Mouse (Mus musculus): ENCODE measurements around the gene Bbs7.
"Not testable (repeated sequence)": the region's sequence is repeated elsewhere in the genome, so short reads cannot be mapped to it uniquely, and the experiment has no call there.

Bbs7 gene

DNA sequence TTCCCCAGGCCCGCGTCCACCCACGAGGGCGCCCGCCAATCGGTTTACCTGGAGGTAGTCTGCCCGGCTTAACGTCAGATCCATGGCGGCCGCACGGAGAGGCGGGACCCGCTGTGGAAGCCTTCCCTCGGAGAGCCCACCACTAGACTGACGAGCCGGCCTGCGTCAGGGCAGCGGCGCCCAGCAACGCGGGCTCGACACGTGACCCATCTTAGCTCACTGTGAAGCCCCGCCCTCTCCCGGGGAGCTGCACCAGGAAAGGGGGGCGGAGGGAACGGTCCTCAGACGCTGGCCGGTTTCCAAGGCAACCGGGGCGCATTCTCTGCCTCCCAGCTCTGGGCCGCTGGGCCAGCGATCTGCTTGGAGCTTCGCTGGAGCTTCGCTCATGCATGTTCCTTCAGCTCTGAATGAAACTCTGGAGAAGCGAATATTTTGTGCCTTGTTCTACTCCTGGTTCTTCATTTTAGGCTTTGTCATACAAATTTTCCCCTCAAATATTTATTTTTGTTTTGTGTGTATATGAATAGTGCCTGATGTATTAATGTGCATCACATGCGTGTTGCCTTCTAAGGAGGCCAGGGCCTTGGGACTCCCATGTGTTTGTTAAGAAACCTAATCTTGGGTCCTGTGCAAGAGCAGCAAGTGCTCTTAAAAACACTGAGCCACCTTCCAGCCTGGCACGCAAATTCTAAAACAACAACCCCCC, at the start of gene Bbs7:
Bbs7 (minus strand) TSS at position 276 of the 706 bp plus-strand sequence.
- peak; percentile 62 to 67 for DNase-seq (ENCODE audit: low read depth in 2 of 2, low spot score in 2 of 2)

DNA sequence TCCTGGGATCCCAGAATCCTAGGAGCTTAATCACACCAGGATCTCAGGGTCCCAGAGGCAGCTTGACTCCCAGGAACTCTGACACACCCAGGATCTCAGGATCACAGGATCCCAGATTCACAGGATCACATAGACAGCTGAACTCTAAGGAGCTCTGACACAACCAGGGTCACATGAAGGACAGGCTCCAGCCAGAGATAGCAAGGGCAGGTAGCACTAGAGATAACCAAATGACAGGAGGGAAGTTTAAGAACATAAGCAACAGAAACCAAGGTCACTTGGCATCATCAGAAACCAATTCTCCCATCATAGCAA, 31.9 kb upstream of the Bbs7 start:
- not testable (repeated sequence) for DNase-seq (ENCODE audit: low read depth in 2 of 2, low spot score in 2 of 2)

DNA sequence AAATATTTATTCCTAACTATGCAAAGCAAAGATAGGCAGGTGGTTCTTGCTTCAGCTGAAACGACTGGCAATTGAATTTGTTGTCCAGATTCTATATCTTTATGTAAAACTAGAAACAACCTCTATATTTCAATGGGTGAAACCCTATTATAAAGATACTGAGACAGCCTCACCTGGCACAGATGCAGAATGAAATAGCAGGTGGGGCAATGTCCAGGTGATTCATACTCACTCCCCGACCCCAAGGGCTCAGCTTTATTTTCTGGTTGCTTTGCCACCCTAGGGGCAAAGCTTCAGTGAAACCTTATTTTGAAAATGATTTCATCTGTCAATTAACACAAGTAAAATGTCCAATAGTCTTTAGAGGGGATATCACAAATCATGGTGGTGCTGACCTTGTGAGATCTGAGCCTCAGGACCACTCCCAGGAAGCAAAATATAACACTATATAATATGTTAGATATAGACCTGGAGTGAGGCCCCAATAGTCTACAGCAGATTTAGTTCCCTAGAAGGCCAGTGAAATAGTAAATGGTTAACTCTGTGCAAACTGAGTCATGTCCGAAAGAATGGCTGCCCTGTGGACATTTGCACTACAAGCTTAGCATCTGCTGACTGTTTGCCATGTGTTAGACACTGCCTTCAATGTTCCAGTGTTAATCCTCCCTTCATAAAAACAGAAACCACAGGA, 31.4 kb upstream of the Bbs7 start:
- no peak for DNase-seq (ENCODE audit: low read depth in 2 of 2, low spot score in 2 of 2)

DNA sequence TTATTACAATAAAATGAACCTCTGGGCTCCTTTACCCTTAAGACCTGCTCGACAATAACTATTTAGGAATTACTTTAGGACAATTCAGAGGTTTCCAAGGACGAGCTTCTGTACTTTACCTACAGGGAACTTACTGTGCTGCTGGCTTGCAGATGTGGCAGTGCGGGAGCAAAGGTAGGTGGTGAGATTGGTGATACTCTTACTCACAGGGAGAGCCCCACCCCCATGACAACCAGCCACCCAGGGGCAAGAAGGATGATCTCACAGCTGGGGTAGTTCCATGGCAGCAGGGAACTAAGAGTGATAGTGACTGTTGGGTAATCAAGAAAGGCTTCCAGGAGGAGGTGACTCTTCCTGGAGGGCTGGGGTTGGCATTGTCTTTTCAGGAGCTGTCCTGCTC, 30.1 kb upstream of the Bbs7 start:
- no peak for DNase-seq (ENCODE audit: low read depth in 2 of 2, low spot score in 2 of 2)

DNA sequence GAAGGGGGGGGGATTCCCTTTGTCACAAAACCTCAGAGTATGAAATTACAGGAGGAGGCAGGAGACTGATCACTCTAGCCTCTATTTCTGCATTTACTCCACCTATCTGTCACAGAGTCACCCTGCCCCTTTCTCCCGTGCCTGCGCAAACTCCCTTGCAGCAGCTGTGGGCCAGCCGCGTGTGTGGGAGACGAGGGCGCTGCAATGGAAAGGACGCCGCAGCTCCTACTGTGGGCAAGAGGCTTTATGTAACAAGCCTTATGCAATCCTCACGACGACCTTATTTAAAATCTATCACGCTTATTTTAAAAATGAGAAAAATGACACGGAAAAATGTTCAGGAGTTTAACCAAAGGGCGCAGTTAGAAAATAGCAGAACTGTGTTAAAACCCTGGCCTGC, 29.5 kb upstream of the Bbs7 start:
- no peak for DNase-seq (ENCODE audit: low read depth in 2 of 2, low spot score in 2 of 2)

DNA sequence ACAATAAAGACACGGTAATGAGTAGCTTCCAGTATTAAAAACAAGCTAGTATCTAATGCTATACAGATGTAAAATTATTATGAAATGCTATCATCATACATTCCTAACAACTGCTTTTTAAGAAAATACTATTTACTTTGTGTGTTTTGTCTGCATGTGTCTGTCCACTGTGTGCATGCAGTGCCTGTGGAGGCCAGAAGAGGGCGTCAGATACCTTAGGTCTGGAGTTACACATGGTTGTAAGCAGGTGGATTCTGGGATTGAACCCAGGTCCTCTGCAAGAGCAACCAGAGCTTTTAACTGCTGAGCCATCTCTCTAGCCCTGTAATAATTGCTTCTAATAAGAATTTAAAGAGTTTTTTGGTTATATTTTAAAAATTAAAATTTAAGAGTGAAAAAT, 27.5 kb upstream of the Bbs7 start:
- no peak for DNase-seq (ENCODE audit: low read depth in 2 of 2, low spot score in 2 of 2)

DNA sequence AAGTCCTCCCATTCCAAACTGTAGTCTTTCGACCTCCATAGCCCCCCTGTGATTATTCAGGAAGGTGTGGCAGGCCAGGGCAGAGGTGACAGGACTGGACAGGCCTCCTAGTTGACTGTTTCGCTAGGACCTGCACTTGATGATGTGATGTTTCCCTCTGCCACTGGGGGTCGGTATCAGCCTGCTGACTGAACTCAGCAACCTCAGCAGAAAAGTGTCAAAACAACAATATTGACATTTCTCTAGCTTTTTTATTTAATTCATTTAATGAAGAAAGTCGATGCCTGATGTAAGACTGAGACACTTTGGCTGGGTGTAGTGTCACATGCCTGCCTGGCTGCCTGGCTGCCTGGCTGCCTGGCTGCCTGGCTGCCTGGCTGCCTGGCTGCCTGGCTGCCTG, 22.2 kb upstream of the Bbs7 start:
- DNase-seq (ENCODE audit: low read depth in 2 of 2, low spot score in 2 of 2): no peak

DNA sequence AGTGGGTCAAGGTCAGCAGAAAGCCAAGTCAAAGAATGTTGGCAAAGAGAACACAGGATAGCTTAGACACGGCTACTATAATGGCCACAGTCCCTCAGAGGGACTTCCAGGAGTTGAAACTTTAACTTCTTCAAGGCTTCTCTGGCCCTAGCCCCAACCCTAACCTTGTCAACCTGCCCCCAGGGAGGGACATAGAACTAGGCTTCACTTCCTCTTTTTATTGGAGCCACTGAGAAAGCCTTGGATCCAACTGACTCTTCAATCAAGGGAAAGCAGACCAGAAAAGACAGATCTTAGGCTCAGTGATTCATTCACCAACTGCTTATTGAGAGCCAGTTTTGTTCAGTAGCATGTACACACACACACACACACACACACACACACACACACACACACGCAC, 13.5 kb upstream of the Bbs7 start:
- DNase-seq (ENCODE audit: low read depth in 2 of 2, low spot score in 2 of 2): no peak

DNA sequence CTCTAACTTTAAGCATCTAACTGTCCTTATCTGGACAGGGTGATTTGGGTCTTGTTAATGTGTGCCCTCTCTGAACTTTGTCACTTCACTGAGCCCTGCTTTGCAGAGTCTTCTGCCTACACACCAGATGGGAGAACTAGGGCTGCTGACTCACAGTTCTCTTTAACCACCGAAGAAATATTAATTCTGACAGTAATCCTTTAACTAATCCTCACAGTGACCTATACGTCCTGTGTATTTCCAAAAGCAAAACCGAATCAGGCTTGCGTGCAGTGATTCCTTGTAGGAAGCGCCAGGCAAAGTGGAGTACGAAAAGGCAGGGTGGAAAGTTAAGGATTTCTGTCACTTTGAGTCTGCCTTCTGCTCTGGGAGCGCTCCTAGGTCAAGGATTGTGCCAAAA, 4.9 kb upstream of the Bbs7 start:
- DNase-seq (ENCODE audit: low read depth in 2 of 2, low spot score in 2 of 2): no peak

DNA sequence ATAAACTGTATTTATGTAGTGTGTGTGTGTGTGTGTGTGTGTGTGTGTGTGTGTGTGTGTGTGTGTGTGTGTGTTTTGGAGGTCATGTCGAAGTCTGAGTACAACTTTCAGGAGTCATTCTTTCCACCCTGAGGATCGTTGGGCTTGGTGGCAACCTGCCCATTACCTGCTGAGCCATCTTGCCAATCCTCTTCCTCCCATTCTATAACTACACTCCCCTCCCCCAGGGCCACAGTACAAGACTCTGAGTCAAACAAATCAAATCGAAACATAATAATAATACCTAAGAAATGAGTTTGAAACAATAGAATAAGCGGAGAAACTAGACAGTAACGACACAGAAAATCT, 605 bp upstream of the Bbs7 start:
- no peak for DNase-seq (ENCODE audit: low read depth in 2 of 2, low spot score in 2 of 2)

DNA sequence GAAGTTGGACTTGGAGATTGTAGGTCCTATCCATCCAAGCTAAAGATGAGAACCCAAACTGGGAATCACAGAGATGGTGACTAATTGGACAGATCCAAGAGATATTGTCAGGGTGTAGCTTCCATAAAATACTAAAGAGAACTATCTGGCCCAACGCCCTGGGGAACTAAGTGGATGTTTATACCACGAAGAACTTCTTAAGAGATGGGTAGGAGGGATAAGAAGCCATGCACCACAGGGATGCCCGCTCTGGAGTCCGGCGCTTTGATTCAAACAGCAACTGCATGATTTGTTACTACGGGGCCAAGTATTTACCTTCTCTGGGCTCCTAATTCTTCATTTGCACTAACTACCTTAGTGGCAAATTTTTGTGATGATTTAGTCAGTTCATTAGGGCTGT, 590 bp downstream of the Bbs7 start:
- no peak for DNase-seq (ENCODE audit: low read depth in 2 of 2, low spot score in 2 of 2)

DNA sequence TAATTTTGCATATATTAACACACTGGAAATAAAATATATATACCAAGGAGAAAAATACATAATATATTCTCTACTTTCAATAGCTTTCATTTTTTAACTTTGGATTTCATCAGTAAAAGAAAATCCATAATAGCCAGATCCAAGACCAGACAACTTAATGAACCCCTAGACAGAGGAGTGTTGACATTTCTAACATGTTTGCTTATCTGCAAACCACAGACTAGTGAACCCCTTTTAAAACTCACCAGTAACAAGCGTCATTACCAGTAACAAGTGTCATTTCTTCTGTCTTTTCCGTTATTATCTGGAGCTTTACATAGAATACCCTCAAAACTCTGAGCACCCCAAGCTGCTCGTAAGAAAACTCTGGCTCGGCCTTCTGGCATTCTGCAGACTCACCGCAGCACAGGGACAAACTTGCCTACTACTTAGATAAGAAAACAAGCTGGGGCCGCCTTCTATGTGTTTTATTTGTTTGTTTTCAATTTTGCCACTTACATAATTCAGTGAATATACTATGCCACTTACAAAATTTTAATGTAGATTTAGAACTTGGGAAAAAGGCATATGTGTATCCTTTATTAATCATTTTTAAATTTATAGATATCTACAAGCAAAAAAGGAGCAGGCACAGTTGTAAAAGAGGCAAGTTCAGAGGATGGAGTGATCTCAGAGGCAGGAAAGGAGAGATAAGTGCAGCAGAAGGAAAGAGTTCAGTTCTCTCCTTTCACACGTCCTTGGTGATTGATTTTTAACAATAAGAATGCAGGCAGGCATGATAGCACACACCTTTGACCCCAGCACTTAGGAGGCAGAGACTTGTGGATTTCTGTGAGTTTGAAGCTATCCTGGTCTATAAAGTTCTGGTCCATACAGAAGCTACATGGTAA, 7.1 kb downstream of the Bbs7 start:
- DNase-seq (ENCODE audit: low read depth in 2 of 2, low spot score in 2 of 2): no peak

DNA sequence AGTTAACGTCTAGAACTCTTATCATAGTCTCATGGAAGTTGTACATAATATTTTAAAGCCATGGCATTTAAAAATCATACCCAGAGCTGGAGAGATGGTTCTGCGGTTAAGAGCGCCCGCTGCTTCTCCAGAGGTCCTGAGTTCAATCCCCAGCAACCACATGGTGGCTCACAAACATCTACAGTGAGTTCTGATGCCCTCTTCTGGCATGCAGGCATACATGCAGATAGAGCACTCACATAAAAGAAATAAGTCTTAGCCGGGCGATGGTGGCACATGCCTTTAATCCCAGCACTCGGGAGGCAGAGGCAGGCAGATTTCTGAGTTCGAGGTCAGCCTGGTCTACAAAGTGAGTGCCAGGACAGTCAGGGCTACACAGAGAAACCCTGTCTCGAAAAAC, 13.5 kb downstream of the Bbs7 start:
- not testable (repeated sequence) for DNase-seq (ENCODE audit: low read depth in 2 of 2, low spot score in 2 of 2)

DNA sequence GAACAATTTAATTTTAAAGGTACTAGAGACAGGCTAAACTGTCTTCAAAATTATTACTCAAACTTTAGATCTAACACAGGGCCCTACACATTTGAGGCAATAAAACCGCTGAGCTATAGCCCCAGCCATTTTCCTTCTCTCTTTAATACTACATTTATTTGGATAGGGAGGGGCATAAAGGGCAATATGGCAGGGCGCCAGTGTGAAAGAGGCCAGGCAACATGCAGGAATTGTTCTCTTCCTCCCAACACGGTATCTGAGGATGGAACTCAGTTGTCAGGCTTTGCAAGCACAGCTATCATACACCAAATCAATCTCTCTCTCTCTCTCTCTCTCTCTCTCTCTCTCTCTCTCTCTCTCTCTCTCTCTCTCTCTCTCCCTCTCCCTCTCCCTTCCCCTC, 14.5 kb downstream of the Bbs7 start:
- DNase-seq (ENCODE audit: low read depth in 2 of 2, low spot score in 2 of 2): no peak

DNA sequence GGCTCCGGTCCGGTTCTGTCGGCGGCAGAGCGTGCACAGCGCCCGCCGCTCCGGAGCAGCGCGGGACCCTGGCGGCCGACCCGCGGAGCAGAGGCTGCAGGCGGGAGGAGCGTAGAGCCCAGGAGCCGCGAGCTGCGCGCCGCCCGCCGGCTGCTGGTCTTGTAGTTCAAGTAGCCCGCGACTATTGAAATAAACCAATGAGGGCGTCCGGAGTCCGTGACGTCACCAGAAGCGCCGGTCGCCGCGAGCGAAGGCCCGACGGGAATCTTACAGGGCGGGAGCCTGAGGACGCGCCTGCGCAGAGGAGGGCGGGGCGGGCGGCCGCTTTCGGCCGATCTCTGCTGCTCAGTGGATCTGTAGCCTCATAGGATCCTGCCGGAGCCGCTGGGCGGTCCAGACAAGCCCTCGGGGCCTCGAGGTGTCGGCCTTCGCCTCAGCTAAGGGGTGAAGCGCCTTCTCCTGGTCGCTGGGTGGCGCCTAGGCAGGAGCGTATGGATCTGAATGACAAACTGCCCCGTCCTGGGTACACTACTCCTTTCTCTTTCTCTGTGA, 41.4 kb downstream of the Bbs7 start, which contains the start of gene Ccna2:
Ccna2 (minus strand) TSS at position 324 of the 552 bp plus-strand sequence.
- DNase-seq (ENCODE audit: low read depth in 2 of 2, low spot score in 2 of 2): peak; percentile 95

DNA sequence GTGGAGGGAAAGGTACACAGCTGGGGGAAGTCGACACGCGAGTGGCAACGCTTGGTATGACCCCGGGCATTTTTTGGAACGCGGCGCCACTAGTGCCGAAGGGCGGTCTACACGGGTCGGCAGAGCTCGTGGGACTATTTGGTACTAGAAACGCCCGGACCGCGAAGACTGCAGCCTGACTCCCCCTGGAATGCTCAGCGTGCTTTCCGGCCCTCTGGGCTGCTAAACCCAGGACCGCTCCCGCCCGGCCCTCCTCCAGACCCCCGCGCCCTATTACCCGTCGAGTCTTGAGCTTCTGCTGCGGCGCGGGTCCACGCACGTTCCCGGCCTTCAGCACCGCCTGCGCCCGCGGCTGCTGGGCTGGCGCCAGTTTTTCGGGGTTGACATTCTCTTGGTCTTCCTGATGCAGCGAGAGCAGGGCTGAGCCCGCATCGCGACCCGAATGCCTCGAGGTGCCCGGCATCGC, 41.9 kb downstream of the Bbs7 start:
- DNase-seq (ENCODE audit: low read depth in 2 of 2, low spot score in 2 of 2): no peak

DNA sequence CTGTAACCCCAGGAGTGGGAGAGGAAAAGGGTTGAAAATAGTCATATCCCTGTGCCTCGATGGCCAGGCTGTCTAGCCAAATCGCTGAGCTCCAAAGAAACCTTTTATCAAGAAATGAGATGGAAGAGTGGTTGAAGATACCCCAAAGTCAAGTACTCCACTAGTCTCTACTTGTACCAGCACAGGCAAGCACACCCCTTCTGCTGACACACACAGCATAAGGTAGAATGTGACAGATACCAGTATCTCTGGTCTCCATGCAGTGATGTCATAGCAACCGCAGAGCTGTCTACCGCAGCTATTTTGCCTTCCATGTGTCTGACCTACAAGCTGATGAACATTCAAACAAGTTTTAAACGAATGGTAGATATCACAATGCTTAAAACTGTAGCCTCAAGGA, 43.4 kb downstream of the Bbs7 start:
- DNase-seq (ENCODE audit: low read depth in 2 of 2, low spot score in 2 of 2): no peak

DNA sequence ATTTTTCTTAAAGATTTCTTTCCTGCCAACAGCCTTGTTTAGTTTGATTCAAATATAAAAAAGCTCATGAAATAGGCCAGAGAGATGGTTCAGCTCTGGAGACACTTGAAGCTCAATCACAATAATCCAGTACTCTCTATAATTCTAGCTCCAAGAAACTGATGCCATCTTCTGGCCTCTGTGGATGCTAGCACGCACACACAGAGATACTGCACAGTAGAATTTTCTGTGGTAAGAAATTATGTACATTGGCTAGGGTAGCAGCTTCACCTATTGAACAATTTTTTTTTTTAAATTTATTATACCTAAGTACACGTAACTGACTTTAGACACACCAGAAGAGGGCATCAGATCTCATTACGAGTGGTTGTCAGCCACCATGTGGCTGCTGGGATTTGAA, 49.6 kb downstream of the Bbs7 start:
- DNase-seq (ENCODE audit: low read depth in 2 of 2, low spot score in 2 of 2): no peak

DNA sequence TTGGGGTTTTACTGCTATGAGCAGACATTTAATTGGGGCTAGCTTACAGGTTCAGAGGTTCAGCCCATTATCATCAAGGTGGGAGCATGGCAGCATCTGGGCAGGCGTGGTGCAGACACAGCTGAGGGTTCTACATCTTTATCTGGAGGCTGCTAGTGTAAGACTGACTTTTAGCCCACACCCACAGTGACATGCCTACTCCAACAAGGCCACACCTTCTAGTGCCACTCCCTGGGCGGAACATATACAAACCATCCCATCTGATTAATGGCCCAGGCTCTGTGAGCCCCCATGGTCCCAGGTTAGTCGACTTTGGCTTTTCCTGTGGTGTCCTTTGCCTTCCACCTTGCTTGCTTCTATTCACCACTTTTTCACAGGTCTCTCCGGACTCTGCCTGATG, 53.7 kb downstream of the Bbs7 start:
- no peak for DNase-seq (ENCODE audit: low read depth in 2 of 2, low spot score in 2 of 2)

DNA sequence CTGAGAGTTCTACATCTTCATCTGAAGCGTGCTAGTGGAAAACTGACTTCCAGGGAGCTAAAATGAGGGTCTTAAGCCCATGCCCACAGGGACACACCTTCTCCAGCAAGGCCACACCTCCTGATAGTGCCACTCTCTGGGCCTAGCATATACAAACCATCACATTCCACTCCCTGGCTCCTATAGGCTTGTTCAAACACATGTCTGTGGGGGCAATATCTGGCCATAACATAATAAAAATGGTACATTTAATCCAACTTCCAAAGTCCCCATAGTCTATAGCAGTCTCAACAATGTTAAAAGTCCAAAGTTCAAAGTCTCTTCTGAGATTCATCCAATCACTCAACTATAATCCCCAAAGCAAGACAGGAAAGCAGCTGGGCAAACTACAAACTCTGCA, 55.7 kb downstream of the Bbs7 start:
- no peak for DNase-seq (ENCODE audit: low read depth in 2 of 2, low spot score in 2 of 2)

DNA sequence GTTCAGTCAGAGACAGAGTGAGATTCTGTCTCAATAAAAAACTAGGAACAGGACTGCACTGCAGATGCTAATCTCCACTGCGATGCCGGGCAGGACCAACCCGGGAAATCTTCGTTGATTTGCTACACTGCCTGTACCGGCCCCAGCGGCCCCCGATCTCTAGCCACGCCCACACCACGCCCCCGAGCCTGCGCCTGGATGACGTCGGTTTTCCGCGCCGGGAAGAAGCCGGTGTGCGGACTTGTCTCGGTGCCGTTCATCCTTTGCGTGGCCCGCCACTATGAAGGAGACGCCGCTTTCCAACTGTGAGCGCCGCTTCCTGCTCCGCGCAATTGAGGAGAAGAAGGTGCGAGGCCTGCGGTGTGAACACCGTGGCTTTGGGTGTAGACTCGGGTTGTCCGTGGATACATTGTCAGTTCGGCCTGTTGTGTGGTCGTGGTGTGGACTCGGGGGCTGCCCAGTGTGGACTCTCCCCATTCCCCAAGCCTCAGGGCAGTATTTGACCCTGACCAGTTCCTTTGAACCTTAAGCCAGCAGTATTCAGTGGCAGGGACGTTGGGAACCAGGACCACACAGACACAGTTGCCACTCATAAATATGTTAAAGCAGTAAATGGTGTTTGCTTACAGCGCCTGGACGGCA, 60.8 kb downstream of the Bbs7 start, which contains the start of gene Exosc9:
Exosc9 (plus strand) TSS at position 201 of the 642 bp plus-strand sequence.
- DNase-seq (ENCODE audit: low read depth in 2 of 2, low spot score in 2 of 2): peak; percentile 88 to 93

All from CD8-positive naive resting alpha-beta T cell, adult 2 months (primary cell).